Mouse (Mus musculus): ENCODE results near the gene Rtn4r.

GRCm38 (mm10) chr16:18198365-18199098, 71.1 kb downstream of the Rtn4r start:
- no peak for TF ChIP-seq CTCF (conservative IDR thresholded peaks at IDR 0.05; ENCODE audit: insufficient read depth, insufficient read length, low read depth, low read length)
- no peak for TF ChIP-seq POLR2A (IDR thresholded peaks at IDR 0.05; ENCODE audit: low read depth, low read length)

All from kidney, adult 2 months (tissue).